Mouse (Mus musculus) mammary gland, adult 2 months (tissue): ENCODE measurements around the gene Olfr397. TPM values are rescaled to one million over a fixed set of nuclear protein-coding genes. Genes with fewer than 3 reads are reported as not detected.

Source experiments
- polyA plus RNA-seq: library from polyadenylated mRNA; depleted of rRNA; stranded (reverse); fragments of >200 nt; gene quantifications from 2 replicates; pipeline ENCODE4 v1.2.3, GENCODE M21; 2012; ENCODE audit warnings: low replicate concordance; rRNA removed

The Olfr397 gene
- not detected in 2 replicates for polyA plus RNA-seq

DNA sequence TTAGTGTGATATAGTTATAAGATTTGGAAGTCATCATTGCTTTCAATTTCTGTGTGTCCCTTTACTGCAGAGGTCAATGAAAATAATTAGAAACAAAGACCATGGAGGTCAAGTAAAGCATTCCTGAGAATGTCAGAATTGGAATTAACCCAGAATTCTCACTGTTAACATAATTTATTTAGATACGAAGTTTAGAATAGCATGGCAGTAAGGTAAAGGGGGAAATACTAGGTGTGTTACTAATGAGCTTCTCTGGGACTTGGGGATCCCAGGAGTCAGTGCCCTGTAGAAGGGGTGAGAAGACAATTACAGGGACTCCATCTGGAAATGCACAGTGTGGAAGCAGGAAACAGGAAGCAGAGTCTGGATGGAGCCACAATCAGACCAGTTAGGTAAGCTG is at the start of gene Olfr397:
Olfr397 (plus strand) TSS at position 301 of the 400 bp plus-strand sequence.

GRCm38 (mm10) chr11:73936377-73936776 is 24.2 kb upstream of the Olfr397 start, which contains the start of gene Olfr23:
Olfr23 (plus strand) TSS chr11:73936677.

DNA sequence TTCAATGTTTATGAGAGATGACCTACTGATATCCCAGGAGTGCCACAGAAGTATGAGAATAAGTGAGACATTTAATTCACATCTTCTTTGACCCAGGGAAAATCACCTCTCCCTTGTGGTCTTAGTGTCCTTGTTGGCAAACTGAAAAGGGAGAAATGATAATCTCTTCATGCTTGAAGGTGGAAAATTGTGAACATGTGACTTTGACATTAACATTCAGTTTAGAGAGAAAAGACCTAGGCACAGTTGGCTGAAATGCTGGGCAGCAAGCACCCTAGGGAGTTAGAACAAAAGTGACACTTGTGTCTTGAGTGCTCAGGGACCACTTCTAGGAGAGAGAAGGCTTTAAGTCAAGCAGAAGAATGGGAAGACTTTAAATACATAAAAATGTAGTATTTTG is 29.7 kb downstream of the Olfr397 start, which contains the start of gene Olfr398:
Olfr398 (minus strand) TSS at position 101 of the 400 bp plus-strand sequence.

Other genes with a start within 250 kb of the Olfr397 start
- gene Olfr389, start 180.1 kb upstream of the Olfr397 start, polyA plus RNA-seq, result not detected in 2 replicates
- gene Olfr390, start 177.9 kb upstream of the Olfr397 start, polyA plus RNA-seq, result not detected in 2 replicates
- not detected in 2 replicates for gene Olfr391-ps, start 157.8 kb upstream of the Olfr397 start, polyA plus RNA-seq
- gene Olfr392, start 143.8 kb upstream of the Olfr397 start, polyA plus RNA-seq, result not detected in 2 replicates
- gene Olfr393, start 109.4 kb upstream of the Olfr397 start, polyA plus RNA-seq, result not detected in 2 replicates
- not detected in 2 replicates for gene Olfr394, start 70.0 kb upstream of the Olfr397 start, polyA plus RNA-seq
- not detected in 2 replicates for gene Olfr395, start 51.5 kb upstream of the Olfr397 start, polyA plus RNA-seq
- gene Olfr23, start 24.1 kb upstream of the Olfr397 start, polyA plus RNA-seq, result not detected in 2 replicates
- not detected in 2 replicates for gene Olfr398, start 29.6 kb downstream of the Olfr397 start, polyA plus RNA-seq
- gene Olfr139, start 95.7 kb downstream of the Olfr397 start, polyA plus RNA-seq, result not detected in 2 replicates
- not detected in 2 replicates for gene Olfr399, start 95.8 kb downstream of the Olfr397 start, polyA plus RNA-seq
- not detected in 2 replicates for gene Zfp616, start 109.1 kb downstream of the Olfr397 start, polyA plus RNA-seq
- not detected in 2 replicates for gene Olfr401, start 152.9 kb downstream of the Olfr397 start, polyA plus RNA-seq
- gene Olfr402, start 192.7 kb downstream of the Olfr397 start, polyA plus RNA-seq, result not detected in 2 replicates
- gene Olfr403, start 225.4 kb downstream of the Olfr397 start, polyA plus RNA-seq, result not detected in 2 replicates